Mouse (Mus musculus): Measurements from ENCODE around the gene Trim43a. TPM values are rescaled to one million over a fixed set of nuclear protein-coding genes. Genes with fewer than 3 reads are reported as not detected.
"Not testable (repeated sequence)": the region's sequence is repeated elsewhere in the genome, so short reads cannot be mapped to it uniquely, and the experiment has no call there.

Gene Trim43a
- 0.26 TPM in 1 of 2 replicates, not detected in the other for polyA plus RNA-seq (2015; fragmentation: Nextera tagmentation; extraction: Ambion mirVana)

DNA sequence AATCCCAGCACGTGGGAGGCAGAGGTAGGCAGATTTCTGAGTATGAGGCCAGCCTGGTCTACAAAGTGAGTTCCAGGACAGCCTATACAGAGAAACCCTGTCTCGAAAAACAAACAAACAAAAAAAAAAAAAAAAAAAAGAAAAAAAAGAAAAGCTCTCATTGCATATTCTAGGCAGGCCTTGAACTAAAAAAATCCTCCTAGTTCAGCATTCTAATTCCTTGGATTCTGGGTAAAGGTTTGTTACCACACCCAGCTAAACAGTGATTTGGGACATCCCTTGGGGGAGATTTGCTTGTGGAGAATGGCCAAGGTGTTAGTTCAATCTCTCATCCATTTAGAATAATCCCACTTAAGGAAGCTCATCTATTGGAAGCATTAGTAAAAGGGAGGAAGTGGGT is at the start of gene Trim43a:
Gene Trim43a (plus strand): TSS at position 301 of the 400 bp plus-strand sequence.
- H3K4me1 ChIP-seq (replicated peaks; ENCODE audit: control insufficient read depth, insufficient read depth, low read length); H3K9ac ChIP-seq (ENCODE audit: low read length); H3K36me3 ChIP-seq (ENCODE audit: control insufficient read depth, insufficient read depth, low read length); H3K27ac ChIP-seq (ENCODE audit: low read length); H3K4me3 ChIP-seq (ENCODE audit: low read length); H3K27me3 ChIP-seq (ENCODE audit: control insufficient read depth, insufficient read depth, low read depth, low read length); H3K4me2 ChIP-seq (ENCODE audit: low read depth, low read length); ATAC-seq (ENCODE audit: low read depth); H3K9me3 ChIP-seq (ENCODE audit: control insufficient read depth, low read length): not testable (repeated sequence)
- 68% methylated on average over 2 of the region's 2 CpGs for WGBS

DNA sequence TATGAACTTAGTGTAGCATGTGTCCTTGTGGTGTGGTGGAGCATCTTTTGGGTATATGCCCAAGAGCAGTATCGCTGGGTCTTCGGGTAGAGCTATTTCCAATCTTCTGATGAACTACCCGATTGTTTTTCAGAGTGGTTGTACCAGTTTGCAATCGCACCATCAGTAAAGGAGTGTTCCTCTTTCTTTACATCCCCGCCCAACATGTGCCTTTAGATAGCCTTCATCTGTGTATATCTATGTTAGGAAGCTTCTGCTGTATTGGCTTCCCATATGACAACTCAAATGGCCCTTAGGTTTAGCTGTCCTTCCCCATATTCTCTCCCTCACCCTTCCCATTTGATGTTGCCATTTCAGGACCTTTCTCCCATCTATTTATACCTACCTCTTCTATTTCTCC is 46.6 kb upstream of the Trim43a start:
- Histone ChIP-seq H3K4me2 (ENCODE audit: low read depth, low read length) (no peak overlapping the region), H3K27me3 (ENCODE audit: control insufficient read depth, insufficient read depth, low read depth, low read length) (no peaks in the 10 kb centered on the region), H3K4me1 (replicated peaks; ENCODE audit: control insufficient read depth, insufficient read depth, low read length) (no peaks in the 10 kb centered on the region), H3K4me3 (ENCODE audit: low read length) (no peak overlapping the region), H3K27ac (ENCODE audit: low read length) (no peak overlapping the region), H3K36me3 (ENCODE audit: control insufficient read depth, insufficient read depth, low read length) (no peaks in the 10 kb centered on the region), H3K9ac (ENCODE audit: low read length) (no peak overlapping the region), H3K9me3 (ENCODE audit: control insufficient read depth, low read length) (no peaks in the 10 kb centered on the region; the same call in 1 of the 2 replicates)
- WGBS: 90% methylated on average over 5 of the region's 5 CpGs
- ATAC-seq (ENCODE audit: low read depth): no peak

DNA sequence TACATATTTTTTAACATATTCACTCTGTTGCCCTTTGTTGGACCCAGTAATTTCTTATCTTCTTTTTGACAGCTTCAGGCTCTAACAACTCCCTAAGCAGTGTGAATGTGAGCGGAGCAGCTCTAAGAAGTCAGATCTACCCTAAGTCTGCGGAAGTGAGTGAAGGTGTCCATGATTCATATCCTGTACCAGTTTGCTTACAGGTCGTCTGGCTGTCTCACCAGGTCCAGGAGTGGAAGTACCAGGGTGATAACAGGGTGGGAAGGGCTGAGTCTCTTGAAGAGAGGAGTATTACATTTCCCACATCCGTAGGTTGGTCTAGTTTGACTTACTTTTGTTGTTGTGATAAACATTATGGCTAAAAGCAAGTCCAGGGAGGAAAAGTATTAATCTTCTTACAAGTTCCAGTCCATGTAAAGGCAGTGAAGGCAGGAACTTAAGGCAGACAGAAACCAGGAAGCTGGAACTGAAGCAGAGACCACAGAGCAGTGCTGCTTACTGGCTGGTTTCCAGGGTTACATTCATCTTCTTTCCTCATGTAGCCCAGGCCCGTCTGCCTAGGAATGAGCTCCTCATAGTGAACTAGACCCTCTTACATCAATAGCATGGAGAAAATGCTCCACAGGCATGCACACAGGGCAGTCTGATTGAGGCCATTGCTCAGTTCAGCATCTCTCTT is 41.0 kb upstream of the Trim43a start:
- ATAC-seq (ENCODE audit: low read depth): no peak
- 55% methylated on average over 5 of the region's 5 CpGs for WGBS
- Histone ChIP-seq H3K4me2 (ENCODE audit: low read depth, low read length) (no peak overlapping the region), H3K36me3 (ENCODE audit: control insufficient read depth, insufficient read depth, low read length) (no peaks in the 10 kb centered on the region), H3K9ac (ENCODE audit: low read length) (no peak overlapping the region), H3K27ac (ENCODE audit: low read length) (no peak overlapping the region), H3K4me1 (replicated peaks; ENCODE audit: control insufficient read depth, insufficient read depth, low read length) (no peaks in the 10 kb centered on the region), H3K27me3 (ENCODE audit: control insufficient read depth, insufficient read depth, low read depth, low read length) (no peaks in the 10 kb centered on the region), H3K9me3 (ENCODE audit: control insufficient read depth, low read length) (no peaks in the 10 kb centered on the region; the same call in 1 of the 2 replicates), H3K4me3 (ENCODE audit: low read length) (no peak overlapping the region)

DNA sequence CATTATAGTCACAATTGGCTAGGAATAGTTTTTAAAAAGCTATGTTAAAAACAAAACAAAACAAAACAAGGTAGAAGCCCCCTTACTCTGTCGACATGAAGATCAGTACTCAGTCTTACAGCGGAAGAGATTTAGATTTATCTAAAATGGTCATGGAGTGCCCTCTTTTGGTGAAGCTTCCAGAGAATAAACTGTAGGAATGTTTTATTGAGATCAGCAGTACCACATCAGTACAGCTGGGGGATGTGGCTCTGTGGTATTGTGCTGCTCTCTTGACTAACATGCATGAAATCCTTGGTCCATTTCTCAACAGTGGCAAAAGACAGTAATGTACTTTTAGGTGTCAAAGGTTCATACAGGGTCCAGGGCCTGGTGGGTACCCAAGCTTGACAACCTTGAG is 37.9 kb upstream of the Trim43a start:
- no peaks in the 10 kb centered on the region for H3K36me3 ChIP-seq (ENCODE audit: control insufficient read depth, insufficient read depth, low read length)
- no peak overlapping the region for H3K4me2 ChIP-seq (ENCODE audit: low read depth, low read length)
- no peak overlapping the region for H3K4me3 ChIP-seq (ENCODE audit: low read length)
- no peaks in the 10 kb centered on the region; the same call in 1 of the 2 replicates for H3K9me3 ChIP-seq (ENCODE audit: control insufficient read depth, low read length)
- peak; percentile 47; the same call in 1 of the 2 replicates for ATAC-seq (ENCODE audit: low read depth)
- 29% methylated on average over 2 of the region's 2 CpGs for WGBS
- no peak overlapping the region for H3K9ac ChIP-seq (ENCODE audit: low read length)
- H3K4me1 ChIP-seq (replicated peaks; ENCODE audit: control insufficient read depth, insufficient read depth, low read length): no peaks in the 10 kb centered on the region
- H3K27me3 ChIP-seq (ENCODE audit: control insufficient read depth, insufficient read depth, low read depth, low read length): no peaks in the 10 kb centered on the region
- H3K27ac ChIP-seq (ENCODE audit: low read length): no peak overlapping the region

DNA sequence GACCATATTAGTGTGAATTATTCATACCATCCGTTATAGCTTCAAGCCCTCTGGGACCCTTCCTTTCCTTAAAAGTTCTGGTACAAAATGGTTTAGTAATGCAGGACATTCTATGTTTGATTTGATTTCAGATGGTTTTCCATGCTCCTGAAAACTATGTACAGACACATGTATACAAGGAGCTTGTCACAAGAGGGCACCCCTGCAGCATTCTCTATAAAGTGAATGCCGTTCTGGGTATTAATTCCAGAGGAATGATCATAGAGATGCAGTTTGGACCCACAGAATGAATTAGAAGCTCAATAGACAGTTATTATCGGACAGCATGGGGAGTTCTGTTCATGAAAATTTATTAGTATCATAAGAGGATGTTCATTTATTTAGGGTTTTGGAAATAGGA is 35.2 kb upstream of the Trim43a start:
- Histone ChIP-seq H3K27ac (ENCODE audit: low read length) (no peak overlapping the region), H3K9ac (ENCODE audit: low read length) (no peak overlapping the region), H3K4me3 (ENCODE audit: low read length) (no peak overlapping the region), H3K4me2 (ENCODE audit: low read depth, low read length) (no peak overlapping the region), H3K36me3 (ENCODE audit: control insufficient read depth, insufficient read depth, low read length) (no peaks in the 10 kb centered on the region), H3K4me1 (replicated peaks; ENCODE audit: control insufficient read depth, insufficient read depth, low read length) (peaks cover 10% of the 10 kb centered on the region), H3K27me3 (ENCODE audit: control insufficient read depth, insufficient read depth, low read depth, low read length) (no peaks in the 10 kb centered on the region), H3K9me3 (ENCODE audit: control insufficient read depth, low read length) (no peaks in the 10 kb centered on the region)
- ATAC-seq (ENCODE audit: low read depth): no peak
- whole genome bisulfite sequencing: 36% methylated on average over 3 of the region's 3 CpGs

DNA sequence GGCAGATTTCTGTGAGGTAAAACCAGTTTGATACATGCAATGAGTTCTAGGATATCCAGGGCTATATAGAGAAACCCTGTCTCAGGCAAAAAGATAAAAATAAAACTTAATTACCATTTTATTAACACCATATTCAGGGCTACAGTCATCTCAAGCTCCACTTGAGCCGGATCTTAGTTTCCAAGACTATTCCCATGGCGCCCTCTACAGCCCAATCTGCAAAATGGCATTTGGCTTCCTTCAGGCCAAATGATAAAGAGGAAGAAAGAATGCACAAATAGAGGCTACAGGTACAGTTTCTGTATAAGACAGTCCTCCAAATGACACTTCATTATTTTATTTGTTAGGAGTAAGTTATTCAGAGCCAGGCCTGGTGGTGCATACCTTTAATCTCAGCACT is 34.5 kb upstream of the Trim43a start:
- Histone ChIP-seq H3K27ac (ENCODE audit: low read length) (no peak overlapping the region), H3K27me3 (ENCODE audit: control insufficient read depth, insufficient read depth, low read depth, low read length) (no peaks in the 10 kb centered on the region), H3K36me3 (ENCODE audit: control insufficient read depth, insufficient read depth, low read length) (no peaks in the 10 kb centered on the region), H3K4me1 (replicated peaks; ENCODE audit: control insufficient read depth, insufficient read depth, low read length) (peaks cover 10% of the 10 kb centered on the region), H3K9ac (ENCODE audit: low read length) (no peak overlapping the region), H3K4me2 (ENCODE audit: low read depth, low read length) (no peak overlapping the region), H3K9me3 (ENCODE audit: control insufficient read depth, low read length) (no peaks in the 10 kb centered on the region), H3K4me3 (ENCODE audit: low read length) (no peak overlapping the region)
- no peak for ATAC-seq (ENCODE audit: low read depth)
- WGBS: 8% methylated on average over 2 of the region's 2 CpGs

DNA sequence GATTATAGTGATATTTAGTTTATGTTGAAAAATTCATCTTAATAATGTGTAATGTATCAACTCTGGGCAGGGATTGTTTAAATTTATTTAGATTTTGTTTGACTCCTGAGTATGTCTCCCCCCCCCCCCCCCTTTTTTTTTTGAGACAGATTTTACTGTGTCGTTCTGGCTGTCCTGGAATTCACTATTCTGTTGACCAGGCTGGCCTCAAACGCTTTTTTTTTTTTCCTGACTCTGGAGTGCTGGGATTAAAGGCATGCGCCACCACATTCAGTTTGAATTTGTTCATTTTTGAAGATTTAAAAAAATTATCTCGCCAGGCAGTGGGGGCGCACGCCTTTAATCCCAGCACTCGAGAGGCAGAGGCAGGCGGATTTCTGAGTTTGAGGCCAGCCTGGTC is 34.0 kb upstream of the Trim43a start:
- Histone ChIP-seq H3K27ac (ENCODE audit: low read length) (no peak overlapping the region), H3K4me2 (ENCODE audit: low read depth, low read length) (no peak overlapping the region), H3K36me3 (ENCODE audit: control insufficient read depth, insufficient read depth, low read length) (no peaks in the 10 kb centered on the region), H3K4me3 (ENCODE audit: low read length) (no peak overlapping the region), H3K27me3 (ENCODE audit: control insufficient read depth, insufficient read depth, low read depth, low read length) (no peaks in the 10 kb centered on the region), H3K9me3 (ENCODE audit: control insufficient read depth, low read length) (no peaks in the 10 kb centered on the region), H3K9ac (ENCODE audit: low read length) (no peak overlapping the region), H3K4me1 (replicated peaks; ENCODE audit: control insufficient read depth, insufficient read depth, low read length) (peaks cover 10% of the 10 kb centered on the region)
- ATAC-seq (ENCODE audit: low read depth): no peak
- WGBS: 68% methylated on average over 7 of the region's 8 CpGs

DNA sequence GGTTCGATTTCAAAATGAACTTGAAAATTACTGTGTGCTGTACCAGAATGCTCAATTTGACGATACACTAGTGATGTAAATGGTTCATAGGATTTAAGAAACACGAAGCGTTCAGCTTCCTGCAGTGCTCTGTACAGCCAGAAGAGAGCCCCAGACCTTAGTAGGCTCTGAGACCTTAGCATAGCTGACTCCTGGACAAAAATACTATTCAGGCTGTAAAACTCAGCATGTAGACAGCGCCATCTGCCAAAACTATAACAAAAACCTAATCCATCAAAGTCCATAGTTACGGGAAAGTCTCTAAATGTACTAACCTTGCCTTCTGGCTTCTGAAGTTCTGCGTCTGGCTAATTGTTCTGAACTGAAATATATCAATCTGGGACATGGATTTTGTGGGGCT is 33.4 kb upstream of the Trim43a start:
- 18% methylated on average over 7 of the region's 7 CpGs for WGBS
- peak overlapping the region; percentile 19; the same call in 1 of the 2 replicates for H3K27ac ChIP-seq (ENCODE audit: low read length)

DNA sequence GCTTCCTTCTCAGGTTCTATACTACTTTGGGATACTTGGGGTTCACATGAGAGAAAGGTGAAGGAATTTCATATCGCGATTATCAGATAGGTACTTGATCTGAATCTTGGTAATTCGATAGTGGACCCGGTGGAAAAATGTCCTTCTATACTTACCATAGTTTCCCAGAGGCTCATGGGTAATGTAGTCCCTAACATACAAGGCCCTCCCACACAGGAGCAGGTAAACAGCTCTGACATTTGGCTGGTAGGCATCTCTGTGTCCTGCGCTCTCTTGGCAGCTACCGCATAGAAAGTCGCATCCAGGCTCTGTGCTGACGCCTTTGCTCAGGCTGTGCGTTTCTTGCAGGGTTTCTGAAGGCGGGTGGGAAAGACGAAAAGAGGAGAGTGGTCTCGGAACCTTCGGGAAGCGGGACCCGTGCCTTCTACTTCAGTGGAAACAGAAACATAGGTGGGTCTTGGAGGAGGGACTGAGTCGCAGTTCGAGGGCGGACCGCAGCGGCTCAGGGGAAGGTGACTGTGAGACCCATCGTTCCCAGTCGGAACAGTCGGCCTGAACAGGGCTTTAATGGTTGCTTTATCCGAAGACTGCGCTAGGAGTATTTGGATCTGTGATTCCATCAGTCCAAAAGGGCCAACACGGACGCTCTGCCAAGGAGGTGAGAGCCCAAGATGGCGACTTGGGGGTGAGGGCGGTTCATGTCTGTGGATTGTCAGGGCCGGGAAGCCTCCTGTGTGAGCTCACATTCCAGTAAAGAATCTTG is 32.7 kb upstream of the Trim43a start, which contains the start of gene Zfp949:
Gene Zfp949 (plus strand): TSS at position 170 of the 763 bp plus-strand sequence.
- Histone ChIP-seq H3K27ac (ENCODE audit: low read length) (peak within 1 kb of the TSS; percentile 45), H3K27me3 (ENCODE audit: control insufficient read depth, insufficient read depth, low read depth, low read length) (no peaks in the 10 kb centered on the region), H3K9ac (ENCODE audit: low read length) (peak within 1 kb of the TSS; percentile 76), H3K4me1 (replicated peaks; ENCODE audit: control insufficient read depth, insufficient read depth, low read length) (peaks cover 10% of the 10 kb centered on the region), H3K4me2 (ENCODE audit: low read depth, low read length) (peak within 1 kb of the TSS; percentile 71), H3K36me3 (ENCODE audit: control insufficient read depth, insufficient read depth, low read length) (peaks cover under 1% of the 10 kb centered on the region; the same call in 1 of the 2 replicates), H3K4me3 (ENCODE audit: low read length) (peak within 1 kb of the TSS; percentile 73), H3K9me3 (ENCODE audit: control insufficient read depth, low read length) (no peaks in the 10 kb centered on the region)
- peak; percentile 93 for ATAC-seq (ENCODE audit: low read depth)
- under 1% methylated on average over 30 of the region's 30 CpGs for WGBS

More for the DNA sequence above, 33.4 kb upstream of the Trim43a start:
- H3K36me3 ChIP-seq (ENCODE audit: control insufficient read depth, insufficient read depth, low read length): no peaks in the 10 kb centered on the region; the same call in 1 of the 2 replicates
- H3K4me1 ChIP-seq (replicated peaks; ENCODE audit: control insufficient read depth, insufficient read depth, low read length): peaks cover 10% of the 10 kb centered on the region
- no peaks in the 10 kb centered on the region for H3K9me3 ChIP-seq (ENCODE audit: control insufficient read depth, low read length)
- peak overlapping the region; percentile 76 for H3K9ac ChIP-seq (ENCODE audit: low read length)
- H3K4me3 ChIP-seq (ENCODE audit: low read length): peak overlapping the region; percentile 73
- H3K27me3 ChIP-seq (ENCODE audit: control insufficient read depth, insufficient read depth, low read depth, low read length): no peaks in the 10 kb centered on the region
- peak; percentile 84 for ATAC-seq (ENCODE audit: low read depth)
- peak overlapping the region; percentile 71 for H3K4me2 ChIP-seq (ENCODE audit: low read depth, low read length)
